Mouse (Mus musculus) hindbrain, postnatal 0 days (tissue): ENCODE results near the gene Tprn. TPM values are rescaled to one million over a fixed set of nuclear protein-coding genes. Genes with fewer than 3 reads are reported as not detected.

Experiments used
- ATAC-seq: fragments of 200-750 bp; cut with Nextera tagmentation; 2 replicates; pipeline ENCODE4 v1.8.0; 2017; ENCODE audit warnings: mild to moderate bottlenecking, moderate TSS enrichment, moderate library complexity
- DNase-seq: peaks from one replicate; pipeline ENCODE4 v3.0.0-alpha.2; 2015; ENCODE audit warnings: low spot score
- H3K27ac ChIP-seq: fragments of 300-500 bp; sonication (generic); 2 replicates; pipeline ENCODE4 v1.5.1; 2014; ENCODE audit warnings: mild to moderate bottlenecking
- H3K27me3 ChIP-seq: fragments of 300-500 bp; sonication (generic); 2 replicates; pipeline ENCODE4 v1.6.1; 2014; ENCODE audit warnings: low read length, mixed read lengths; ENCODE audit not compliant: insufficient read depth
- H3K36me3 ChIP-seq: fragments of 300-500 bp; sonication (generic); 2 replicates; pipeline ENCODE4 v1.6.1; 2014; ENCODE audit warnings: low read length, mixed read lengths; ENCODE audit not compliant: insufficient read depth
- H3K4me1 ChIP-seq: fragments of 300-500 bp; sonication (generic); 2 replicates; pipeline ENCODE4 v1.6.1; 2014; ENCODE audit warnings: antibody characterized with exemption, low read length, mixed read lengths; ENCODE audit not compliant: insufficient read depth
- H3K4me2 ChIP-seq: fragments of 300-500 bp; sonication (generic); 2 replicates; pipeline ENCODE4 v1.6.1; 2014; ENCODE audit warnings: low read depth, mild to moderate bottlenecking, low read length, moderate library complexity, mixed read lengths
- H3K4me3 ChIP-seq: fragments of 300-500 bp; sonication (generic); 2 replicates; pipeline ENCODE4 v1.5.1; 2014; ENCODE audit warnings: low read length
- H3K9ac ChIP-seq: fragments of 300-500 bp; sonication (generic); replicated peaks from 2 replicates; pipeline ENCODE4 v1.6.1; 2014; ENCODE audit warnings: mild to moderate bottlenecking, low read length, moderate library complexity, mixed read lengths
- H3K9me3 ChIP-seq: fragments of 300-500 bp; sonication (generic); 2 replicates; pipeline ENCODE4 v1.6.1; 2016; ENCODE audit warnings: low read length, mixed read lengths
- CTCF ChIP-seq: IDR thresholded peaks from 2 replicates; pipeline ENCODE4 v1.5.1; 2016; ENCODE audit warnings: antibody characterized with exemption, control low read depth, low read depth
- WGBS: fragments of 180-500 bp; shearing (Covaris S2); extraction: QIAGEN DNeasy Blood & Tissue Kit; methylation state at CpG from one replicate; pipeline ENCODE4 v1.1.7; 2014; 5-methylcytosine and 5-hydroxymethylcytosine counted together
- polyA plus RNA-seq: library from polyadenylated mRNA; unstranded; fragments of >200 nt; fragmentation: Nextera tagmentation; extraction: Ambion mirVana; gene quantifications from 2 replicates; pipeline ENCODE4 v1.2.1, GENCODE M21; 2015
- total RNA-seq: library from RNA; depleted of rRNA; stranded (reverse); fragments of >200 nt; gene quantifications from 2 replicates; pipeline ENCODE4 v1.2.3, GENCODE M21; 2014; rRNA removed

The Tprn gene
- total and polyA plus RNA-seq, 2 experiments from 2014 or later: 30.0 to 45.6 TPM

GRCm38 (mm10) chr2:25310180-25310579, 47.8 kb downstream of the Tprn start:
- peaks cover 4% of the 10 kb centered on the region; the same call in 1 of the 2 replicates for H3K4me1 ChIP-seq
- no peak overlapping the region for H3K4me2 ChIP-seq
- H3K9ac ChIP-seq: no peak overlapping the region
- H3K4me3 ChIP-seq: no peak overlapping the region
- H3K27ac ChIP-seq: no peak overlapping the region
- H3K36me3 ChIP-seq: peaks cover 31% of the 10 kb centered on the region
- H3K9me3 ChIP-seq: no peaks in the 10 kb centered on the region
- ATAC-seq (no peak), DNase-seq (no peak)
- H3K27me3 ChIP-seq: peaks cover 14% of the 10 kb centered on the region; the same call in 1 of the 2 replicates
- 52% methylated on average over 10 of the region's 10 CpGs for whole genome bisulfite sequencing
- no peak for TF ChIP-seq CTCF

GRCm38 (mm10) chr2:25310969-25311368, 48.6 kb downstream of the Tprn start:
- Histone ChIP-seq H3K4me1 (no peaks in the 10 kb centered on the region), H3K4me3 (no peak overlapping the region), H3K27ac (no peak overlapping the region), H3K36me3 (peaks cover 34% of the 10 kb centered on the region), H3K9me3 (no peaks in the 10 kb centered on the region), H3K4me2 (no peak overlapping the region), H3K9ac (no peak overlapping the region), H3K27me3 (peaks cover 14% of the 10 kb centered on the region; the same call in 1 of the 2 replicates)
- ATAC-seq: no peak
- TF ChIP-seq CTCF: no peak
- no peak for DNase-seq
- 16% methylated on average over 22 of the region's 22 CpGs for WGBS

- no peak overlapping the region for H3K9ac ChIP-seq
- no peak overlapping the region for H3K4me2 ChIP-seq
- H3K4me3 ChIP-seq: no peak overlapping the region
- TF ChIP-seq CTCF: no peak
- H3K4me1 ChIP-seq: no peaks in the 10 kb centered on the region
- DNase-seq (no peak), ATAC-seq (peak; percentile 16; the same call in 1 of the 2 replicates)
- no peaks in the 10 kb centered on the region for H3K9me3 ChIP-seq
- WGBS: 21% methylated on average over 11 of the region's 11 CpGs
- peaks cover 14% of the 10 kb centered on the region; the same call in 1 of the 2 replicates for H3K27me3 ChIP-seq
- H3K36me3 ChIP-seq: peaks cover 34% of the 10 kb centered on the region
- H3K27ac ChIP-seq: no peak overlapping the region
Measured at GRCm38 (mm10) chr2:25311491-25311891, 49.1 kb downstream of the Tprn start.

- H3K9me3 ChIP-seq: no peaks in the 10 kb centered on the region
- H3K9ac ChIP-seq: peak overlapping the region; percentile 72
- peak overlapping the region; percentile 69 for H3K4me2 ChIP-seq
- peak overlapping the region; percentile 92 for H3K27ac ChIP-seq
- DNase-seq (peak; percentile 59), ATAC-seq (peak; percentile 71)
- H3K27me3 ChIP-seq: peaks cover 4% of the 10 kb centered on the region; the same call in 1 of the 2 replicates
- H3K4me3 ChIP-seq: peak overlapping the region; percentile 65
- TF ChIP-seq CTCF: no peak
- 3% methylated on average over 31 of the region's 31 CpGs for whole genome bisulfite sequencing
- no peaks in the 10 kb centered on the region for H3K4me1 ChIP-seq
- H3K36me3 ChIP-seq: peaks cover 5% of the 10 kb centered on the region; the same call in 1 of the 2 replicates
Measured at GRCm38 (mm10) chr2:25318119-25318966, 55.9 kb downstream of the Tprn start.

GRCm38 (mm10) chr2:25318971-25319773, 56.8 kb downstream of the Tprn start, which contains the start of gene Grin1:
Grin1 (minus strand) TSS chr2:25319187.
- ATAC-seq (peak; percentile 85), DNase-seq (peak; percentile 96)
- Histone ChIP-seq H3K4me2 (peak within 1 kb of the TSS; percentile 69), H3K9me3 (no peaks in the 10 kb centered on the region), H3K9ac (peak within 1 kb of the TSS; percentile 72), H3K36me3 (peaks cover 4% of the 10 kb centered on the region; the same call in 1 of the 2 replicates), H3K4me3 (peak within 1 kb of the TSS; percentile 65), H3K27me3 (no peaks in the 10 kb centered on the region), H3K27ac (peak within 1 kb of the TSS; percentile 92), H3K4me1 (no peaks in the 10 kb centered on the region)
- TF ChIP-seq CTCF: no peak
- WGBS: 10% methylated on average over 58 of the region's 58 CpGs

Other genes with a start within 250 kb of the Tprn start
Only the 30 nearest of the 34 such genes appear.
- gene Entpd8, start 182.3 kb upstream of the Tprn start, total RNA-seq: not detected in 2 replicates
- not detected in 2 replicates for gene Entpd8, start 182.3 kb upstream of the Tprn start, polyA plus RNA-seq
- not detected in 2 replicates for gene Noxa1, start 167.5 kb upstream of the Tprn start, total RNA-seq
- gene Noxa1, start 167.5 kb upstream of the Tprn start, polyA plus RNA-seq: not detected in 2 replicates
- gene Nrarp, start 81.9 kb upstream of the Tprn start, total RNA-seq: 50.8 and 58.0 TPM in 2 replicates
- 14.2 and 14.7 TPM in 2 replicates for gene Nrarp, start 81.9 kb upstream of the Tprn start, polyA plus RNA-seq
- gene Tor4a, start 65.7 kb upstream of the Tprn start, total RNA-seq: 4.0 and 4.7 TPM in 2 replicates
- gene Tor4a, start 65.7 kb upstream of the Tprn start, polyA plus RNA-seq: 1.2 and 1.9 TPM in 2 replicates
- gene Nelfb, start 51.1 kb upstream of the Tprn start, total RNA-seq: 90.3 and 117 TPM in 2 replicates
- 82.0 and 82.8 TPM in 2 replicates for gene Nelfb, start 51.1 kb upstream of the Tprn start, polyA plus RNA-seq
- gene Stpg3, start 48.0 kb upstream of the Tprn start, total RNA-seq: not detected in 2 replicates
- not detected in 2 replicates for gene Stpg3, start 48.0 kb upstream of the Tprn start, polyA plus RNA-seq
- not detected in 2 replicates for gene Fam166a, start 43.9 kb upstream of the Tprn start, total RNA-seq
- gene Fam166a, start 43.9 kb upstream of the Tprn start, polyA plus RNA-seq: 0.42 TPM in 1 of 2 replicates, not detected in the other
- 827 and 864 TPM in 2 replicates for gene Tubb4b, start 37.9 kb upstream of the Tprn start, total RNA-seq
- 531 and 568 TPM in 2 replicates for gene Tubb4b, start 37.9 kb upstream of the Tprn start, polyA plus RNA-seq
- not detected in 2 replicates for gene Slc34a3, start 28.3 kb upstream of the Tprn start, total RNA-seq
- gene Slc34a3, start 28.3 kb upstream of the Tprn start, polyA plus RNA-seq: not detected in 2 replicates
- not detected in 2 replicates for gene Rnf224, start 25.8 kb upstream of the Tprn start, total RNA-seq
- gene Rnf224, start 25.8 kb upstream of the Tprn start, polyA plus RNA-seq: not detected in 2 replicates
- gene Rnf208, start 20.4 kb upstream of the Tprn start, total RNA-seq: 156 and 170 TPM in 2 replicates
- gene Rnf208, start 20.4 kb upstream of the Tprn start, polyA plus RNA-seq: 197 and 219 TPM in 2 replicates
- gene Cysrt1, start 20.2 kb upstream of the Tprn start, total RNA-seq: 0.47 TPM in 1 of 2 replicates, not detected in the other
- 0.24 and 0.44 TPM in 2 replicates for gene Cysrt1, start 20.2 kb upstream of the Tprn start, polyA plus RNA-seq
- 8.7 and 9.7 TPM in 2 replicates for gene AL732309.1, start 15.8 kb upstream of the Tprn start, total RNA-seq
- gene AL732309.1, start 15.8 kb upstream of the Tprn start, polyA plus RNA-seq: 2.3 and 2.6 TPM in 2 replicates
- gene Tmem203, start 7.2 kb upstream of the Tprn start, total RNA-seq: 56.2 and 57.9 TPM in 2 replicates
- gene Tmem203, start 7.2 kb upstream of the Tprn start, polyA plus RNA-seq: 26.7 and 29.7 TPM in 2 replicates
- gene Ssna1, start 9.8 kb downstream of the Tprn start, total RNA-seq: 84.5 and 120 TPM in 2 replicates
- gene Ssna1, start 9.8 kb downstream of the Tprn start, polyA plus RNA-seq: 159 and 165 TPM in 2 replicates
- gene Anapc2, start 9.9 kb downstream of the Tprn start, total RNA-seq: 26.1 and 46.7 TPM in 2 replicates
- 101 and 105 TPM in 2 replicates for gene Anapc2, start 9.9 kb downstream of the Tprn start, polyA plus RNA-seq
- gene Tmem210, start 25.5 kb downstream of the Tprn start, total RNA-seq: not detected in 2 replicates
- gene Tmem210, start 25.5 kb downstream of the Tprn start, polyA plus RNA-seq: not detected in 2 replicates
- 1.0 TPM in 1 of 2 replicates, not detected in the other for gene Lrrc26, start 27.3 kb downstream of the Tprn start, total RNA-seq
- 0.20 and 0.44 TPM in 2 replicates for gene Lrrc26, start 27.3 kb downstream of the Tprn start, polyA plus RNA-seq
- 146 and 156 TPM in 2 replicates for gene Grin1, start 56.6 kb downstream of the Tprn start, total RNA-seq
- gene Grin1, start 56.6 kb downstream of the Tprn start, polyA plus RNA-seq: 69.5 and 75.7 TPM in 2 replicates
- gene Man1b1, start 69.7 kb downstream of the Tprn start, total RNA-seq: 52.6 and 67.9 TPM in 2 replicates
- 46.7 and 49.7 TPM in 2 replicates for gene Man1b1, start 69.7 kb downstream of the Tprn start, polyA plus RNA-seq
- 19.0 and 30.0 TPM in 2 replicates for gene Dpp7, start 93.7 kb downstream of the Tprn start, total RNA-seq
- 24.7 and 27.8 TPM in 2 replicates for gene Dpp7, start 93.7 kb downstream of the Tprn start, polyA plus RNA-seq
- 5.8 and 7.5 TPM in 2 replicates for gene Uap1l1, start 103.1 kb downstream of the Tprn start, total RNA-seq
- 15.6 and 18.5 TPM in 2 replicates for gene Uap1l1, start 103.1 kb downstream of the Tprn start, polyA plus RNA-seq
- gene Sapcd2, start 109.7 kb downstream of the Tprn start, total RNA-seq: 38.1 and 40.2 TPM in 2 replicates
- 20.2 and 22.0 TPM in 2 replicates for gene Sapcd2, start 109.7 kb downstream of the Tprn start, polyA plus RNA-seq
- 8.4 and 12.9 TPM in 2 replicates for gene Entpd2, start 133.3 kb downstream of the Tprn start, total RNA-seq
- 10.8 and 12.3 TPM in 2 replicates for gene Entpd2, start 133.3 kb downstream of the Tprn start, polyA plus RNA-seq
- 249 and 289 TPM in 2 replicates for gene Npdc1, start 136.7 kb downstream of the Tprn start, total RNA-seq
- 416 and 422 TPM in 2 replicates for gene Npdc1, start 136.7 kb downstream of the Tprn start, polyA plus RNA-seq
- gene Fut7, start 160.6 kb downstream of the Tprn start, total RNA-seq: 1.0 TPM in 1 of 2 replicates, not detected in the other
- 0.18 and 0.20 TPM in 2 replicates for gene Fut7, start 160.6 kb downstream of the Tprn start, polyA plus RNA-seq
- 84.6 and 94.9 TPM in 2 replicates for gene Abca2, start 166.1 kb downstream of the Tprn start, total RNA-seq
- gene Abca2, start 166.1 kb downstream of the Tprn start, polyA plus RNA-seq: 10.7 and 12.5 TPM in 2 replicates
- gene Clic3, start 194.2 kb downstream of the Tprn start, total RNA-seq: 0.97 and 3.9 TPM in 2 replicates
- gene Clic3, start 194.2 kb downstream of the Tprn start, polyA plus RNA-seq: 4.1 and 4.8 TPM in 2 replicates
- gene Paxx, start 198.5 kb downstream of the Tprn start, total RNA-seq: 183 and 187 TPM in 2 replicates
- gene Paxx, start 198.5 kb downstream of the Tprn start, polyA plus RNA-seq: 141 and 145 TPM in 2 replicates
- 1,517 and 2,498 TPM in 2 replicates for gene Ptgds, start 207.4 kb downstream of the Tprn start, total RNA-seq
- 2,872 and 3,193 TPM in 2 replicates for gene Ptgds, start 207.4 kb downstream of the Tprn start, polyA plus RNA-seq